Mouse (Mus musculus) thymus, adult 18-20 months (tissue): ENCODE data around the gene Nkiras2.
"Not testable (repeated sequence)": the region's sequence is repeated elsewhere in the genome, so short reads cannot be mapped to it uniquely, and the experiment has no call there.

Source experiments
- DNase-seq, 2 experiments: peaks; one replicate each; pipeline ENCODE4 v3.0.0; 2022; ENCODE audit warnings: mixed read lengths in 2 of 2

Gene Nkiras2

GRCm38 (mm10) chr11:100618761-100619484 is at the start of gene Nkiras2:
Nkiras2 (plus strand) TSS chr11:100619244.
- DNase-seq, result peak; percentile 70 to 77

- no peak for DNase-seq
These were observed 49.3 kb upstream of the Nkiras2 start for GRCm38 (mm10) chr11:100569789-100570188.

DNA sequence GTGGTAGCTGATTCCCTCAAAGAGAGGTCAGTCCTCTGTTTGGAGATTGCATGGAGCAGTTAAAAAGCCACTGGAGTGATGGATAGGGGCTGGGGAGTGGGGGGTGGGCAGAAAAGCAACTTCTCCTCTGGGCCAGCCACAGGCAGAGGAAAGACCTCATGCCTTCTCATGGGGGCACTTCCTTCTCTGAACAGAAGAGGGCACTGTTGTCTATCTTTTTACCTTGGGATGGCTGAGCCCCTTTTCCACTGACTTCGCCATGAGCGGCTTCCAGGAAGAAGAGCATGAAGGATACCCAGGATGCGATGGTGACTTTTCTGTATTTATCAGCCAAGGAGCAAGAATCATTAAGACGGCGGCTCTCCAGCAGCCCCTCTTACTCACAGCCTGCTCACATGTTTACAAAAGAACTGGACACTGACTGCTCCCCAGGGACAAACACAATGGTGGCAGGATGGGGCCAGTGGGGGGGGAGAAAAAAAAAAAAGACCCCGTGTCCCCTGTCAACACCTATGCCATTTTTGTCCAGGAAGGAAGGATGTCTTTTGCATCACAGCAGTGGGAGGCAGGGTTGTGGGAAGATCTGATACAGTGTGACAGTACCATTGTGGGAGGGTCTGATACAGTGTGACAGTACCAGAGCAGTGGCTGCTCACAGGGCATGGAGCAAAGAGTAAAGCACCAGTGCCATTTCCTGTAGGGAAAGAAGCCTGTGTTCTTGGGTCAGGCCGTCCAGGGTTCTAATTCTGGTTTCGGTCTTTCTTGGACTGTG is 48.4 kb upstream of the Nkiras2 start:
- peak in 1 of 2 experiments; percentile 56 for DNase-seq

DNA sequence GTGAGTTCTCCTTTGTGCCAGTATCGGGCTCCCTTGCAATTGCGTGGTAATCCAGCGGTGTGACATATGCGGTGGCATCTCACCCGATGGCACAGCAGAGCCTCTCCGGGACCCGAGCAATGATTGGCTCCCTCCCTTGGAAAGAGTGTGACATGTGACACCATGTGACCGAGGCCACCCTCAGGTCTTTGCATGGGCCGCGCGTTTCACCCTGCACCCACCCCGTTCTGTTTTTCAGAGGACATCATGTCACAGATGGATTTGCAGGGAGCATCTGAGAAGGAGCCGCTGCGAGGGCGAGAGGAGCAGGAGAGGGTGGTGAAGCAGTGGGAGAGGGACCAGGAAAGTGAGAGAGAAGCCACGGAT is 47.9 kb upstream of the Nkiras2 start:
- peak in 1 of 2 experiments; percentile 26 for DNase-seq

GRCm38 (mm10) chr11:100574188-100574587 is 44.9 kb upstream of the Nkiras2 start:
- DNase-seq, result no peak

GRCm38 (mm10) chr11:100574708-100575483 is 44.1 kb upstream of the Nkiras2 start, which contains the start of gene Cnp:
Cnp (plus strand) TSS chr11:100574904.
- peak; percentile 76 to 83 for DNase-seq

DNA sequence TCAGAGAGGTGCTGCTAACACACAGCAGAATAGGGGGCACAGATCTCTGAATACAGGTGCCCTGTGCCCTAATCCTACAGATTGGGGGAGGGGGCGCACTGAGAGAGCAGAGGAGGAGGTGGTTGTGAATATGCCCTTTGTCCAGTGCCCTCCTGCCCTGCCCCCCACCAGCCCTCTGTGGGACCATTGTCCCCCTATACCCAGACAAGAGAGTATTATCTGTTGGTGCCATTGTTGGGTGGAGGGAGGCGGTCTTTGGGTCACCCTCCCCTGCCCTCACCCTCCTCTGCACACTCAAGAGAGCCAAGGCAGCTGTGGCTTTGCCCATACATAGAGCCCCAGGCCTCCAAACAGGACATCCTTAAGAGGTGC is 43.6 kb upstream of the Nkiras2 start:
- no peak for DNase-seq

GRCm38 (mm10) chr11:100576256-100576655 is 42.8 kb upstream of the Nkiras2 start:
- DNase-seq, result no peak

- DNase-seq, result no peak
These were observed 41.0 kb upstream of the Nkiras2 start for GRCm38 (mm10) chr11:100577852-100578599.

- DNase-seq, result no peak
These were observed 39.8 kb upstream of the Nkiras2 start for GRCm38 (mm10) chr11:100579116-100579799.

DNA sequence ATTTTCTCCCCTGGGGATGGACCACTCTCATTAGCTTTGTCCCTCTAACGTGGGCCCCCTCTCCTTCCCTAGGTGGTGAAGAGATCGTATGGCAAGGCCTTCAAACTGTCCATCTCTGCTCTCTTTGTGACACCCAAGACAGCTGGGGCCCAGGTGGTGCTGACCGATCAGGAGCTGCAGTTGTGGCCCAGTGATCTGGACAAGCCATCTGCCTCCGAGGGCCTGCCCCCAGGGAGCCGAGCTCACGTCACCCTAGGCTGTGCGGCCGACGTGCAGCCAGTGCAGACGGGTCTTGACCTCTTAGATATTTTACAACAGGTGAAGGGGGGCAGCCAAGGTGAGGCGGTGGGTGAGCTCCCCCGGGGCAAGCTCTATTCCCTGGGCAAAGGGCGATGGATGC is 38.8 kb upstream of the Nkiras2 start:
- no peak for DNase-seq

DNA sequence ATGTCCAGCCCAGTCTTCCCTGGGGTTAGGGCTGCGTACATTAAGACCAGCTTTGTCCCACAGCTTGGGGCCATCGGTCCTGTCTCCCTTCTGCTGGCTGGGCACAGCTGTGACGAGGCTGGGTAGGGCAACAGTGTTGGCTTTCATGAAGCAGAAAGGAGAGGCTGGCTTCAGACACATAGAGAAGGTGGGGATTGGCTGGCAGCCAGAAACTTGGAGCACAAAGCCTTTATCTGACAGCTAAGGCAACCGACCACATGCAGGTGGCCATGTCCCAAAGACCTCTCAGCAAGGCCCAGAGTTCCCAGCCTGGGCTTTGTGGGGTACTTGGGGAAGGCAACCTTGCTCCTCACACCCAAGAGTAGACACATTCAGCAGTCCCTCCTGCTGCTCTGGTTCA is 37.3 kb upstream of the Nkiras2 start:
- peak; percentile 44 to 68 for DNase-seq

- DNase-seq, result not testable (repeated sequence)
These were observed 36.6 kb upstream of the Nkiras2 start for GRCm38 (mm10) chr11:100582413-100582812.

DNA sequence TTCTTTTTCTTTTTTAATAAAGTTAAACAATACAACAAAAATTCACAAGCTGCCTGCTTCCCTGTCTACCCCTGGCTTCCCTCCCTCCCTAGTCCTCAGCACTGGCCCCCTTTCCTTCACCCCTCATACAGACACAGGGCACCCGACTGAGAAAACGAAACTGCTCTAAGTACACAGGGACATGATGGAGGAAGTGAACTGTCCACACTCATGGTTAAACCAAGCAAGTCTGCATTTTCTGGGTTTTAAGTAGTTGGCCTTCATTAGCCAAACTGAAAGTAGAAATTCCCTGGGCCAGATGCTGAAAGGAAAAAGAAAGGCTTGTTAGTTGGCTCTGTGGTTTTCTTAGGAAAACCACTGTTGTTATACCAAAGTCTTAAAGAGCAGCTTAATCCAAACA is 36.2 kb upstream of the Nkiras2 start:
- no peak for DNase-seq

DNA sequence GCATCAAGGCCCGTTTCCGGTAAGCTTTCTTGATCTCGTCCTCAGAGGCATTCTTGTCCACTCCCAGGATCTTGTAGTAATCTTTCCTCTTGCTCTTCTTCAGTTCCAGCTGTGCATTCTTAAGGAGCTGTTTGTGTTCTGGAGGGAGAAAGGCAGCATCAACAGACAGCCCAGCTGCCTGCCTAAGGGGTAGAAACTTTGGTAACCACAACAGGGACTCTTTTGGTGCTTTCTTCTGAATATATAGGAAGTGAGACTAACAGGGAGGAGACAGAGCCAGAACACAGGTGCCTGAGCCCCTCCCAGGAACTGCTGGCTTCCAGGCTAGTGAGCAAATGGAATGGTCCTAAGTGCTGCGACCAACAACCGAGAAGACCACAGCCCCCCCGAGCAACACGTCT is 34.5 kb upstream of the Nkiras2 start:
- peak in 1 of 2 experiments; percentile 48 for DNase-seq

- DNase-seq, result no peak
These were observed 33.9 kb upstream of the Nkiras2 start for GRCm38 (mm10) chr11:100585148-100585547.

GRCm38 (mm10) chr11:100588462-100588861 is 30.6 kb upstream of the Nkiras2 start:
- DNase-seq, result no peak

GRCm38 (mm10) chr11:100592346-100593046 is 26.5 kb upstream of the Nkiras2 start:
- DNase-seq, result no peak

GRCm38 (mm10) chr11:100594608-100595007 is 24.4 kb upstream of the Nkiras2 start:
- DNase-seq, result no peak

DNA sequence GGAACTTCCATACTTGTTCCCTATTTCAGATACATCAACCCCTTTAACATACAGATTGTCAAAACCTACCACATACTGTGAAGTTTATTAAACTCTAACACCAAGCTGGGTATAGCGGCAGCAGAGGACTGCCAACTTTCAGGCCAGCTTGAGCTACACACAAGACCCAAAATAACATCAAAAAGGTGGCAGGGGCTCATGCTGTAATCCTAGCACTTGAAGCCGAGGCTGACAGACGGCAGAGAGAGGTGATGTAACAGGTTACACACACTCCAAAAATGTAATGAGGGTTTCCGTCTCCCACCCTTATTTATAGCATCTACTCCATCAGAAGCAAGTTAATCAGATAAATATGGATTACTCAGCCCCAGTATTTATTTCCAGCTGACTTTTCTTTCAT is 23.5 kb upstream of the Nkiras2 start:
- DNase-seq, result no peak

GRCm38 (mm10) chr11:100598074-100598473 is 21.0 kb upstream of the Nkiras2 start:
- DNase-seq, result no peak
